Mouse (Mus musculus) embryo, embryonic 9.5 days (tissue): ENCODE results near the gene Mylpf.
"Not testable (repeated sequence)": the region's sequence is repeated elsewhere in the genome, so short reads cannot be mapped to it uniquely, and the experiment has no call there.

ENCODE experiments used
- DNase-seq: peaks from one replicate; pipeline ENCODE4 v3.0.0-alpha.2; 2017; ENCODE audit errors: extremely low spot score

The Mylpf gene

DNA sequence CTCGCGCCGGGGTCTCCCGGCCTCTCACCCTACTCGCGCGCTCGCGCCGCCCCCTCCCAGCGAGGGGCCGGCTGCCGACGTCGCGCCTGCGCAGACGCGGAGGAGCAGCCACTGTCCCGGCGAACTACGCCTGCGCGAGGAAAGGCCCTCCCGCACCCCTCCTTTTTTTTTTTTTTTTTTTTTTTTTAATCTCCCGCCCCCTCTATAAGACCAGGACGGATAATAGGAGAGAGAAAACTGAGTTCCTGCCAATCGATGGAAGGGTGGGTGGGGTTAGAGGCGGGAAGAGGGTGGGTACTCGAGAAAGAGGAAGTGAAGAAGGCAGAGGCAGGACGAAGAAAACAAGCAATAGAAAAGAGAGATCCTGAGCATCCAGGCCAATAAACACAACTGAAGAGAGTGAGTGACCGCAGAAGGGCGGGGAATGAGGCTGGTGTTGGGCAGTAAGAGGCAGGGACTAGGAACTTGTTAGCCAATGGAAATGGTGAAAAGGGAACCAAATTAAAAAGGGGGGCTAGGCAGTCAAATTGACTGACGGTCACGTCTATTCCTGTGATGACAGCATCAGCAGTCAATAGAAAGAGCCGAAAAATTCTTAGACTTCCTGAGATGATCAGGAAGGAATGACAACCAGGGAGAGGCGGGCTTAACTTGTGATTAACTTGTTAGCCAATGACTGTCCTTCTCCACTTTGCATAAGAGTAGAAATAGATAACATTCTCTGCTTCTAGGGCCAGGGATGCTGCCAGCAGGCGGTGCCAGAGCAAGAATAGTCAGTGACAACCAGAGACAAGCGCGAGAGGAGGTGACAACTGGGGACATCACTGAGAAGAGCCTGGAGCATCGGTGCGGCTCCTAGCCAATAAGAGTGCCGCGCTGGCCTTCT is at the start of gene Mylpf:
Mylpf (plus strand) TSS at position 338 of the 886 bp plus-strand sequence.
- peak; percentile 95 for DNase-seq

DNA sequence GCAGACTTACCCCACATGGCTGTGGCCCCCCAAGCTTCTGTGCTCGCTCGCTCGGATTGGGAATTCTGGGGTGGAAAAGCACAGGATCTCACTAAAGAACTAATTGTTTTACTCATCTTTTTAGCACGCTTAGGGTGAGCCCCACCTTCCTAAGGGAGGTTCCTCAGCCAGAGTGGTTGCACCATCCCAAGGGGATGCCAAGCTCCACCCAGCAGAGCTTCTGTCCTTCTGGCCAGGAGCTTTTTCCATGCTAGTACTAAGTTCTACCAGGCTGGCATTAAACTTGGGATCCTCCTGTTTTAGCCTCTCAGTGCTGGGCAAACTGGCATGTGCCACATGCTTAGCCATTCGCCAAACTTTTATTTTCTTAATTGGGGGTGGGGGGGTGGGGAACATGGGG is 46.1 kb upstream of the Mylpf start:
- DNase-seq = no peak

DNA sequence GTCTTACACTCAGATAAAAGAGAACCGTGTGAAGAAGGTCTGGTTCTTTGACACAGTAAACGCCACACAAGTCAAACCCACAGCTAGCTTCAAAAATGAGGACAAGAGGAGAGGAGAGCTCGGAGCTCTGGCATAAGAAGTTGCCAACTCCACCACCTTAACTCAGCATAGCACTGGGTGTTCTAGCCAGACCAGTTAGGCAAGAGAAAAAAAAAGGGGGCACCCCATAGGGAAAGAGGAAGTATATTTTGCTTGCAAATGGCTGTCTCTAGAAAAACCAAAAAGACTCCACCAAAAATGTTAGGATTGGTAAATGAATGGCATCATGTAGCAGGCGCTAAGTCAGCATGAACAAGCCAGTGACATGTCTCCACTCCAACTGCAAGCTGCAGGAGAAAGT is 44.7 kb upstream of the Mylpf start:
- DNase-seq = no peak

DNA sequence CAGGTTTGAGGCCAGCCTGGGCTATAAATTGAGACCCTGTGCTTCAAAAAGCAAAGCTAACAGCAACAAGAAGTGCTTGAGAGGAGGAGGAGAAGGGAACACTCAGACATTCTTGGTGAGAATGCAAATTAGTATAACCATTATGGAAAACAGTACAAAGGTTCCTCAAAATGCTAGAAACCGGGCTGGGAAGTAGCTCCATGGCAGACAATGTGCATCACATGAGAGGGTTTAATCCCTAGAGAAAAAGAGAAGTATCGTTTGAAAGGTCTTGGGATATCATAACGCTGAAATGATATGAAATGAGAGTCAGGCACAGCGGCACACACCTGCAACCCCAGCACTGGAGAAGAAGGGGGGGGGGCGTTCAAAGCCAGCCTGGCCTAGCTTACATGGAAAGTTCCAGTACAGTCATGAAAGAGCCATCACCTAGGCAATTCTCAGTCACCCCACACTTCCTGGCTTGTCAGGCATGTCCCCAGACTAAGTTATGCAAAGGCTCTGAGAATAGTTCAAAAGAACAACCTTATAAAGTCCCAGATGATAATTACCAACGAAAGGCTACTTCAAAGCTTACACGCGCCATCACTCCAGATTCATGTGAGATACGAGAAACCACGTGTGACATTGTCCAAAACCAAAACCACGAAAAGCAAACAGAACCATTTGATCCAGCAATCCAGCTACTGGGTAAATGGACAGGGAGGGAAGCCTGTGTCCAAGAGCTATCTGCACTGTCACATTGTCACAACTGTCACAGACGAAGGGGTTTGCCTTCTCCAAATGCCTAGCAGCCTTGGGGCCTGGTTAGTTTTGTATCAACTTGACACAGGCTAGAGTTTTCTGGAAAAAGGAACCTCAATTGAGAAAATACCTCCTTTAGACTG is 42.8 kb upstream of the Mylpf start:
- no peak for DNase-seq

DNA sequence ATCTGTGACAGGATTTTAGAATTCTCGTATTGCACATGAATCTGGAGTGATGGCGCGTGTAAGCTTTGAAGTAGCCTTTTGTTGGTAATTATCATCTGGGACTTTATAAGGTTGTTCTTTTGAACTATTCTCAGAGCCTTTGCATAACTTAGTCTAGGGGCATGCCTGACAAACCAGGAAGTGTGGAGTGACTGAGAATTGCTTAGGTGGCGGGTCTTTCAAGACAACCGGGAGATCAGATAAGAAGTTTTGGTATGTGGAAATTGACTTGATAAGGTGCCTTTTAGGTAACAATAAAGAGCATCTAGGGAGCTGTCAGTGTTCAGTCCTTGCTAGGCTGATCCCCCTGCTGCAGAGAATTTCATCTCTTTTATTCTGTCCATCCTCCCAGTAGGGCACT is 42.2 kb upstream of the Mylpf start:
- DNase-seq = no peak

DNA sequence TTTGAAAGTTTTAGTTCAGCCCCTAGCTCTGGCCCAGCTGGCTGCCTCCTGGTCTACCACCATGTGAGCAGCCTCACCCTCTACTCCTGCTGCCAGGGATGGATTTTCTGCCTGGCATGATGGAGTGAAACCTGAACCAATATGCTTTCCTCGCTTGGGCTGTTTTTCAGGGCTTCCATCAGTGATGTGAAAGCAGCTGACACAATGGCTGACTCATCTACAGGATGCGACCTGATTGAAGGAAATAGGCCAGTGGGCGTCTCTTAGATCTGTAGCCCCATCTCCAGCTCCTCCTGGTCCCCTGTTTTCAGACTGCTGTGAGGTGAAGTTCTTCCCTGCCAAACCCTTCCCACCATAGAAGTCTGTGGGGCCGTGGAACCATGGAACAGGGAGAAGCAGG is 31.8 kb upstream of the Mylpf start:
- no peak for DNase-seq

DNA sequence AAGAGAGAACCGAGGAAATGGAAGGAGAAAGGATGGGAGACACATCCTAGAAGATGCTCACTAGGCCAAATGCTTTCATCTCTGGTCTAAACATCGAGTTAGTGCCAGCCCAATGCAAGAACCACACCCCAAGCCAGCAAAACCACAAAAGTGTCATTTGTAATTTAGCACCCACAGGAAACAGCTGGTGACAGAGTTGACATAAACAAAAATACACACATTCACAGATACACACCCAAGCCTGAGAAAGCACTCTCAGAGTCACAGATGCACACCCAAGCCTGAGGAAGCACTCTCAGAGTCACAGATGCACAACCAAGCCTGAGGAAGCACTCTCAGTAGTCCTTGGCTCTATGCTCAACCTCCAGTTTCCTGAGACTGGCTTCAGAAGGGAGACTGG is 27.9 kb upstream of the Mylpf start:
- DNase-seq = no peak

DNA sequence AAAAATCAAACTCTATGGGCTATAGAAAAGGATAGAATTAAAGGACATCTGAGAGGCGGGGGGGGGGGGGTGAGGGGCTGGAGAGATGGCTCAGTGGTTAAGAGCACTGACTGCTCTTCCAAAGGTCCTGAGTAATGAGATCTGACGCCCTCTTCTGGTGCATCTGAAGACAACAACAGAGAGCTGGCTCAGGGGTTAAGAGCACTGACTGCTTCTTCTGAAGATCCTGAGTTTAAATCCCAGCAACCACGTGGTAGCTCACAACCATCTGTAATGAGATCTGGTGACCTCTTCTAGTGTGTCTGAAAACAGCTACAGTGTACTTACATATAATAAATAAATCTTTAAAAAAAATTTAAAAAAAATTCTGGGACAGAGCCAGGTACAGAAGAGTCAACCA is 27.0 kb upstream of the Mylpf start:
- not testable (repeated sequence) for DNase-seq

DNA sequence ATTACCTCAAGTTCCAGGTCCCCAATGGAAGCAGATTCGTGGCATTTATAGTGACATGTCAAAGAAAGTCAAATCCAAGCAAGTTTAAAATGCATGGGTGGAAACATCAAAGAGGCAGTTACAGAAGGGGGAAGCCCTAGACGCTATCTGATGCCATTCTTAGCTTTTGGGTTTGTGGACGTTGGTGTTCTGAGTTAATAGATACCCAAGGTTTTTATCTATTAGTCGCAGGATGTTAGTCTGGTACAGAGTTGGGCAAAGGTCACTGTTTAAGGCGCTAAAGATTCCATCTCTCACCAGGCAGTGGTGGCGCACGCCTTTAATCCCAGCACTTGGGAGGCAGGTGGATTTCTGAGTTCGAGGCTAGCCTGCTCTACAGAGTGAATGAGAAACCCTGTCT is 25.3 kb upstream of the Mylpf start:
- no peak for DNase-seq

DNA sequence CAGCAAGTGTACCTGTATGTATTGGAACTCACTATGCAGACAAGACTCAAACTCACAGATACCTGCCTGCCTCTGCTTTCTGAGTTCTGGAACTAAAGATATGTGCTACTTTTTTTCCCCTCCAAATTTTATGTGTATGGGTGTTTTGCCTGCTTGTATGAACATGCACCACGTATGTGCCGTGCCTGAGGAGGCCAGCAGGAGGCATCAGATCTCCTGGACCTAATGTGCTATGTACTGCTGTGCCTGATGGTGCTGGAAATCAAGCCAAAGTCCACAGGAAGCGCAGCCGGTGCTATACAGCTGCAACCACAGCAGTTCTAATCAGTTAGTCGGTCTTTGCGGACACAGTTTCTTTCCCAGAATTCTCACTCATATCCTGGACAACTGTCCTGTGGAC is 24.9 kb upstream of the Mylpf start:
- DNase-seq = no peak

DNA sequence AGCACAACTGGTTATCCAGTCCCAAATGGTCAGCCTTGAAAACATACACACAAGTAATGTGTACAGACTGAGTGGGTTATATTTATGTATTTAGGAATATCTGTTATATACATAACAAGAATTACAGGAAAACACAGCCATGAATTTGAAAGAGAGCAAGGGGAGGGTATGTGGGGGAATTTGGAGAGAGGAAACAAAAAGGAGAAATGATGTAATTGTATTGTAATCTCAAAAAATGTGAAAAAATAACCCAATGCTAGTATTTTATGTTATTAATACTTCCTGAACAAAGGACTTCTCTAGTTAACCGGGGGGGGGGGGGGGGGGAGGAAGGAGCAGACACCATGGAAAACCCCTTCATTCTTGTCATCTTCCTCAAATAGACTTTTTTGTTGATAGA is 24.0 kb upstream of the Mylpf start:
- no peak for DNase-seq

DNA sequence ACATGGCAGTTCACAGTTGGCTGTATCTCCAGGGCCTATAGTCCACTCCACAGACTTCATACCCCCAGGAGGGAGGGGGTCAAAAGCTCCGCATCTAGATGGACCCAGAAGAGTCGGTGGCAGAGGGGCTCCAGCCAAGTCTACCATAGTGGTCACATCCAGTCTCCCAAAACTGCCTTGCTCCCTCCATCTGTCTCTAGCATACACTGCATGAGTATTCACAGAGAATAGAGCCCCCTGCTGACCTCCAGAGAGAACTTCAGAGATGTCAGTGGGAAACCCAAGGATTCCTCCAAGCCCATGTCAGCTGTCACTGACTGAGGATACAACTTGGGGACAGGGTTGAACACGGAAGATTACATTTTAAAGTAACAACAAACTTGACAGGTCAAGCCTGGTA is 23.1 kb upstream of the Mylpf start:
- no peak for DNase-seq

DNA sequence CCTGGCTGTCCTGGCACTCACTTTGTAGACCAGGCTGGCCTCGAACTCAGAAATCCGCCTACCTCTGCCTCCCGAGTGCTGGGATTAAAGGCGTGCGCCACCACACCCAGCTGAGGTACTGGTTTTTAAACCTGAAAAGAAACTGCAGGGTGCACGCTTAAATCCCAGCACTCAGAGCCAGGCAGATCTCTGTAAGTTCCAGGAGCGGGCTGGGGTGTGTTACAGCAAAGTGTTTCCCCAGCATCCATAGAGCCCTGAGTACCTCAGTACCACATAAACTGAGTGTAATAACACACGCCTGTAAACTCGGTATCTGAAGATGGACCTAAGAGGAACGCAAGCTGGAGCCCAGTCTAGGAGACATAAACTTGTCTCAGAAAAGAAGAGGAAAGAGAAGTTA is 21.3 kb upstream of the Mylpf start:
- DNase-seq = no peak

DNA sequence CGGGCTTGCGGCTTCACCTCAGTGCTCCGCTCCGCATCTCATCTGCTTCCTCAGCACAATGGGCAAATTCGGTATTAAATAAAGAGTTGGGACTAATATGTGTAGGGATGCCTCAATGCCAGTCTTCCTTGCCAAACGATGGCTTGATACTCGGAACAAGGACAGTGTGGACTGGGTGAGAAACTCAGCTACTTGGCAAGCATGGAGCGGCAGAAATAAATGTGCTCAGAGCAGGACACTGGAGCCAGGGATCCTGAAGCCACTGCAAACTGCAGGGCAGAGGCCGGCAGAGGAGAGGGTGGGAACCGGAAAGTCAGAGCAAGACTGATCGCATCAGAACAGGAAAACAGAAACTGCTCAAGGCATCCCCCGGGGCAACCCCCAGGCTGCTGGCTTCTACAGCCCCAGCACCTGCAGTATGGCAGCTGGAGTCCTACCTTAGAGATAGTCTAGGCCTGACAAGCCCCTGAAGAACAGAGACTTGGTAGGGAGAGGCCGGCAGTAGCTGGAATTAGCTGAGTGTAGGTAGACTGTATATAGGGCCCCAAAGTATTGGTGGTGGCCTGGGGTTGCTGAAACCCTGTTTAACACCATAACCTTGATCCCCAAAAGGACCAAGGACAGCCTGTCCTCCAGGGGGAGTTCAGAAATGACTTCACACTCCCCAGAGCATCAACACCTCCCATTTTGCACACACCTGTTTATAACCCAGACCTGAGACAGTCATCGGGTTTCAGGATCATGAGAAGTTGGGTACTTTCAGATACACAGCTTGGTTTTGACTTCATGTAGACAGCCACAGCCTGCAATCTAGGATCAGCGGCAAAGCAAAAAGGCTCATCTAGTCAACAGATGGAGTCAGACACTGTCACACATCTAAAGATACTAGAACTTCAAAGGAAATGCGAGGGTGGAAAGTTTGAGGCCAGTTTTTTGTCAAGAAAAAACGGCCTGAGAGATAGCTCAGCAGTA is 20.1 kb upstream of the Mylpf start:
- DNase-seq = no peak

DNA sequence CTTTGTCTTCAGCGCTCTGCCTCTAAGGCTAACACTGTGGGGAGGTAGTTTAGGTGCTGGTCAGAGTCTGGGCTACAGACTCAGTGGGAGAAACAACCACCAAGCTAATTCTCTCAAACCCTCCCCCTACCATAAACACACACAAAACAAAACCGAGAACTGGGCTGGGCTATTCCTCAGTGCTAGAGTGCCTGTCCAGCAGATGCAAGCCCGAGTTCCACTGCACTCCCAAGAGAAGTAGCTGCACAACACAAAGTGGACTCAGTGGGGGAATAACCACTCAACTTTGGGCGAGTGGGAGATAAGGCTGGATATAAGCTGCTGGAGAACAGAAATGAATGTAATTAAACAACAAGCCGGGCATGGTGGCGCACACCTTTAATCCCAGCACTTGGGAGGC is 18.0 kb upstream of the Mylpf start:
- DNase-seq = no peak

DNA sequence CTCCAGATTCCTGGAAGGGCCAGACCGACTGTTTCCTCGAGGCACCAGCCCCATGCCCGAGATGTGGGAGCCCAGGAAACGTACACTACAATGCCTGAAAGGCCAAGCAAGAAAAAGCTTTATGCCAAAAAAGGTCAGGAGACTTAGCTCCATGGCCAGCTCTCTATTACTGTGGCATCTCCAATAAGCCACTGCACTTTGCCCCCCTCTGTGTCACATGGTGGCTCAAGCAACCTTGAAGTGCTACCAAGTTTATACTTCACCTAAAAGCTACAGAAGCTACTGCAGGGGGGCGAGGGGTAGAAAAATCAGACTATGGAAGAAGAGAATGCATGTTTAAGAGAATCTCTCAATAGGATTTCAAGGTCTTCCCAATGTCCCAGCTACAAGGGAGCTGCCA is 15.7 kb upstream of the Mylpf start:
- DNase-seq = no peak

DNA sequence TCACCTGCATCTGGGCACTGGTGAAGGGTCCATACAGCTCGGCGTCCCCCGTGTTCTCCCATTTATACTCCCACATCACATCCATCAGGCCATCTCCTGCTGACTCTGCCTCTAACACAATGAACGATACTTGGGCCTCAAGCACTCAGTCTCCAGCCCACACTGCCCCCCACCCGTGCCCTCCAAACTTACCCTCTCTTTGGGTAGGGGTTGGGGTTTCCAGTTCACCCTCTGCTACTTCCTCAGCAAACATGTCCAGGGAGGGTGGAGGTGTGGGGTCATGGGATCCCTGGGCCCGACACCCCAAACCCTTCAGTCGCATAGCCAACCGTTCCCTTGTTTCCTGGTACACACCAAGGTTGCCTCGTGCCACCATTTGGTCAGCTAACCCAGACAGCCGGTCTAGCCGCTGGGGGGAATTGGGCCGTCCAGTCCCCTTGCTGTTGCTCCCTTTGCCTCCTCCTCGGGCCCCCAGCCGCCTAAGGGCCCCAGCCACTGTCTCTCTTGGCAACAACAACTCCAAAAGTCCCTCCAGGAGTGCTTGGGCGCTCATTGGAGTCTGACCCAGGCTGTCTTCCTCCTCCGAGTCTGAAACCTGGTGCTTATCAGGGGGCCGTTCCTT is 14.6 kb upstream of the Mylpf start:
- DNase-seq = no peak

DNA sequence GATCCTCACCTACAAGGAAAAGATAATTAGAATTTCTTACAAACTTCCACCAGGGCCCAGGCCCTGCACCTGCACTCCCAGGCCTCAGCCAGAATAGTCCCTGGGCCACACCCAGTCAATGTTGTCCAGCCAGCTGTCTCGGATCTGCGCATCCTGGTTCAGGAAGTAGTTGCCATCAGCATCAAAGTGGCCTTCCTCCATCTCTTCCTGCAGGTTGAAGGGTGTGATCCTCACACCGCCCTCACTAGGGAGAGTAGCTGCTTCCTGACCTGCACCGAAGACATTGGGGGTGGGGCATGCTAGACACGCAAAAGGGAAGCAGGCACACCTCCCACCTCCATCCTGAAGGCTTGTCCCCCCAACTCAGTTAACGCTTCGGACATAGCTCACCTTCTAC is 14.1 kb upstream of the Mylpf start:
- DNase-seq = no peak

DNA sequence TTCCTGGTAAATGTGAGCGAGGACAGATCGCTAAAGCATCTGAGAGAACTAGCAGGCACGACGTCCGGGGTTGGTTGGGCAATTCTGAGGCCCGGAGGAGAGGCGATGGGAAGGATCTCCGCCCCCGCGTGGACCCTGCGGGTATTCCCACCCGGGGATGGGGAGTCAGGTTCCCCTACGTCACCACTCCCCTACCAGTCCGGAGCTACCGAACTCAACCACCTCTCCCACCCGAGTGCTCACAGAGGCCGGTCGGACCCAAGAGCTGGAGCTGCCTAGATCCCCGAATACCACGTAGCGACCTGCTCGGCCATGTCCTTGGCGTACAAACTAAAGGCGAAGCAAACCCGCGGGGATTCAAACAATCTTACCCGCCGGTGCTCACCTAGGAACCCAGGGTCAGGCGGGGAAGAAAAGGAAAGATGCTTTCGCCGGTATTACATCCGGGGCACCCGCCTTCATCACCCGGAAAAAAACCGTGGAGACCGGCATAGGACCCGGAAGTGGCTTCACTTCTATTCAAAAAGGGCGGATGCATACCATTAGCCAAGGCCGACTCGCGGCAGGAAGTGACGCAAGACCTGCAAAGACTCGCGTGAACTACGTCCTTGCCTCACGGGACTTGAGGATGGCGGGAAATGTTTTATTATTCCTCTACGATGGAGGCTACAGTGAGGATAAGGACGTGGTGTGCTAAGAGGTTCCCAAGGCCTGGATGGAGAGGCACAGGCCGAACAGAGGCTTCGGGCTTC is 13.0 kb upstream of the Mylpf start, which contains the start of gene Cd2bp2:
Cd2bp2 (minus strand) TSS at position 507 of the 752 bp plus-strand sequence.
- peak; percentile 97 for DNase-seq

DNA sequence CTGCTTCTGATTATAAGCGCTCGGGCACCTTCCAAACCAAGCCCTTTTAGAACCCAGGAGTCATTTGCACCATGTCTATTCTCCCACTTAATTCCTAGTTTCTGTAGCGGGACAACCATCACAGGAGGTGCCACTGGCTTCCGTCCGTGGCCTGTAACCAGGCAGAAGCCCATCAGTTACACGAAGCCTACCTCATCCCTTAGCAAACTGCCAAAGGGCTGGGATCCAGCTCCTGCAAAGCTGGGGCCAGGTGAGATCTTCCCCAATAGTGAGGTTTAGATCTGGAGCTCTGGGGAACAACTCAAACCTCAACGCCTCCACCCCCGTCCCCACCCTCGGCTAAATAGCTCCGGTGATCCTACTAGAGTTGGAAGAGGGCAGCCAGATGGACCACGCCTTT is 12.2 kb upstream of the Mylpf start:
- DNase-seq = no peak
